Mouse (Mus musculus): Measurements from ENCODE around the gene Glg1. TPM values are rescaled to one million over a fixed set of nuclear protein-coding genes. Genes with fewer than 3 reads are reported as not detected.

The Glg1 gene
- total RNA-seq (2023): 66.1 to 73.5 TPM (median 71.3 TPM) in 4 replicates

GRCm38 (mm10) chr8:111258631-111259407 lies at the start of gene Glg1:
TSS of gene Glg1 (minus strand) at chr8:111259216.

GRCm38 (mm10) chr8:111299821-111300568 lies 41.0 kb upstream of the Glg1 start, which contains the start of gene Rfwd3:
TSS of gene Rfwd3 (minus strand) at chr8:111300222.

Other genes starting within 250 kb of the Glg1 start
- gene Ddx19b, start 227.5 kb downstream of the Glg1 start, total RNA-seq (2023): 17.9 to 19.5 TPM (median 19.2 TPM) in 4 replicates
- 41.5 to 51.6 TPM (median 44.6 TPM) in 4 replicates for gene Aars, start 226.1 kb downstream of the Glg1 start, total RNA-seq (2023)
- 8.2 to 10.0 TPM (median 8.9 TPM) in 4 replicates for gene Exosc6, start 202.9 kb downstream of the Glg1 start, total RNA-seq (2023)
- not detected in 4 replicates for gene Clec18a, start 166.8 kb downstream of the Glg1 start, total RNA-seq (2023)
- gene Pdpr, start 164.6 kb downstream of the Glg1 start, total RNA-seq (2023): 21.2 to 25.3 TPM (median 22.4 TPM) in 4 replicates
- 30.3 to 31.2 TPM (median 31.1 TPM) in 4 replicates for gene Rfwd3, start 41.0 kb upstream of the Glg1 start, total RNA-seq (2023)
- gene Mlkl, start 79.0 kb upstream of the Glg1 start, total RNA-seq (2023): 0.49 to 1.1 TPM (median 0.69 TPM) in 3 of 4 replicates, not detected in the other
- not detected in 4 replicates for gene Fa2h, start 134.6 kb upstream of the Glg1 start, total RNA-seq (2023)